Mouse (Mus musculus) macrophage (primary cell): ENCODE measurements around the gene Gpr182. TPM values are rescaled to one million over a fixed set of nuclear protein-coding genes. Genes with fewer than 3 reads are reported as not detected.

Source experiments
- H3K27ac ChIP-seq: fragments of 350-480 bp; formaldehyde crosslinking; 2 replicates; pipeline ENCODE4 v1.9.0; 2021
- H3K36me3 ChIP-seq: fragments of 350-480 bp; formaldehyde crosslinking; 2 replicates; pipeline ENCODE4 v1.9.0; 2021; ENCODE audit errors: inconsistent target
- H3K4me3 ChIP-seq: fragments of 350-480 bp; formaldehyde crosslinking; 2 replicates; pipeline ENCODE4 v1.9.0; 2021; ENCODE audit errors: inconsistent target
- H3K79me2 ChIP-seq: fragments of 350-480 bp; formaldehyde crosslinking; 2 replicates; pipeline ENCODE4 v1.9.0; 2021; ENCODE audit errors: inconsistent target
- WGBS: methylation state at CpG from one replicate; pipeline ENCODE4 v1.1.7; 2026; ENCODE audit warnings: inconsistent platforms; ENCODE audit not compliant: missing documents; 5-methylcytosine and 5-hydroxymethylcytosine counted together
- polyA plus RNA-seq: library from polyadenylated mRNA; stranded (reverse); fragments of 250-400 nt; gene quantifications from 3 replicates; pipeline ENCODE4 v1.2.4, GENCODE M21; 2018; ENCODE audit warnings: inconsistent platforms

The Gpr182 gene
- polyA plus RNA-seq, 1 experiment from 2014 or later, result 0.03 TPM

GRCm38 (mm10) chr10:127730285-127730932 lies 21.1 kb downstream of the Gpr182 start:
- Histone ChIP-seq H3K4me3 (no peak overlapping the region), H3K36me3 (no peaks in the 10 kb centered on the region), H3K27ac (no peak overlapping the region), H3K79me2 (no peaks in the 10 kb centered on the region)
- 85% methylated on average over 11 of the region's 11 CpGs for WGBS

- Histone ChIP-seq H3K79me2 (no peaks in the 10 kb centered on the region), H3K27ac (no peak overlapping the region), H3K4me3 (no peak overlapping the region), H3K36me3 (no peaks in the 10 kb centered on the region)
- 68% methylated on average over 8 of the region's 8 CpGs for WGBS
Observed at GRCm38 (mm10) chr10:127728437-127728836, 23.1 kb downstream of the Gpr182 start.

- Histone ChIP-seq H3K4me3 (no peak overlapping the region), H3K36me3 (no peaks in the 10 kb centered on the region), H3K27ac (no peak overlapping the region), H3K79me2 (no peaks in the 10 kb centered on the region)
- WGBS, result 87% methylated on average over 4 of the region's 4 CpGs
Observed at GRCm38 (mm10) chr10:127725136-127725535, 26.4 kb downstream of the Gpr182 start.

- no peaks in the 10 kb centered on the region for H3K79me2 ChIP-seq
- no peaks in the 10 kb centered on the region for H3K36me3 ChIP-seq
- H3K27ac ChIP-seq, result no peak within 1 kb of the TSS
- H3K4me3 ChIP-seq, result no peak within 1 kb of the TSS
- 91% methylated on average over 3 of the region's 3 CpGs for whole genome bisulfite sequencing
Observed at GRCm38 (mm10) chr10:127724178-127724577, 27.4 kb downstream of the Gpr182 start, which contains the start of gene Tac2. Gene Tac2, plus strand, starts transcription at chr10:127724478.

GRCm38 (mm10) chr10:127721671-127722418 lies 29.7 kb downstream of the Gpr182 start:
- H3K36me3 ChIP-seq, result no peaks in the 10 kb centered on the region
- no peak overlapping the region for H3K4me3 ChIP-seq
- no peaks in the 10 kb centered on the region for H3K79me2 ChIP-seq
- WGBS, result 69% methylated on average over 18 of the region's 20 CpGs
- H3K27ac ChIP-seq, result no peak overlapping the region

- Histone ChIP-seq H3K36me3 (no peaks in the 10 kb centered on the region), H3K79me2 (no peaks in the 10 kb centered on the region), H3K4me3 (no peak overlapping the region), H3K27ac (no peak overlapping the region)
- 88% methylated on average over 5 of the region's 6 CpGs for WGBS
Observed at GRCm38 (mm10) chr10:127712736-127713135, 38.8 kb downstream of the Gpr182 start.

GRCm38 (mm10) chr10:127710331-127710730 lies 41.2 kb downstream of the Gpr182 start:
- no peak overlapping the region for H3K27ac ChIP-seq
- 88% methylated on average over 13 of the region's 13 CpGs for WGBS
- no peaks in the 10 kb centered on the region for H3K36me3 ChIP-seq
- no peak overlapping the region for H3K4me3 ChIP-seq
- no peaks in the 10 kb centered on the region for H3K79me2 ChIP-seq

- WGBS, result 94% methylated on average over 3 of the region's 3 CpGs
- no peak overlapping the region for H3K27ac ChIP-seq
- no peaks in the 10 kb centered on the region for H3K79me2 ChIP-seq
- H3K36me3 ChIP-seq, result no peaks in the 10 kb centered on the region
- no peak overlapping the region for H3K4me3 ChIP-seq
Observed at GRCm38 (mm10) chr10:127708850-127709370, 42.6 kb downstream of the Gpr182 start.

GRCm38 (mm10) chr10:127707721-127708120 lies 43.8 kb downstream of the Gpr182 start:
- Histone ChIP-seq H3K79me2 (no peaks in the 10 kb centered on the region), H3K36me3 (no peaks in the 10 kb centered on the region)
- 78% methylated on average over 7 of the region's 7 CpGs for WGBS

GRCm38 (mm10) chr10:127705783-127706182 lies 45.7 kb downstream of the Gpr182 start:
- H3K36me3 ChIP-seq, result no peaks in the 10 kb centered on the region
- no peak overlapping the region for H3K27ac ChIP-seq
- H3K79me2 ChIP-seq, result no peaks in the 10 kb centered on the region
- H3K4me3 ChIP-seq, result no peak overlapping the region
- WGBS, result 55% methylated on average over 4 of the region's 4 CpGs

More at GRCm38 (mm10) chr10:127707721-127708120, 43.8 kb downstream of the Gpr182 start:
- no peak overlapping the region for H3K4me3 ChIP-seq
- no peak overlapping the region for H3K27ac ChIP-seq

GRCm38 (mm10) chr10:127704766-127705220 lies 46.7 kb downstream of the Gpr182 start, which contains the start of gene Myo1a:
Gene Myo1a, plus strand, starts transcription at chr10:127705170.
- WGBS, result 67% methylated on average over 2 of the region's 2 CpGs
- Histone ChIP-seq H3K36me3 (no peaks in the 10 kb centered on the region), H3K27ac (no peak within 1 kb of the TSS), H3K4me3 (no peak within 1 kb of the TSS), H3K79me2 (no peaks in the 10 kb centered on the region)

GRCm38 (mm10) chr10:127704293-127704692 lies 47.2 kb downstream of the Gpr182 start:
- H3K27ac ChIP-seq, result no peak overlapping the region
- WGBS, result 74% methylated on average over 2 of the region's 2 CpGs
- H3K79me2 ChIP-seq, result no peaks in the 10 kb centered on the region
- H3K4me3 ChIP-seq, result no peak overlapping the region
- no peaks in the 10 kb centered on the region for H3K36me3 ChIP-seq

GRCm38 (mm10) chr10:127703299-127703698 lies 48.2 kb downstream of the Gpr182 start:
- Histone ChIP-seq H3K4me3 (no peak overlapping the region), H3K36me3 (no peaks in the 10 kb centered on the region), H3K27ac (no peak overlapping the region), H3K79me2 (no peaks in the 10 kb centered on the region)
- 53% methylated on average over 4 of the region's 4 CpGs for WGBS

- 92% methylated on average over 7 of the region's 7 CpGs for WGBS
- Histone ChIP-seq H3K36me3 (no peaks in the 10 kb centered on the region; the same call in 1 of the 2 replicates), H3K27ac (no peak overlapping the region), H3K4me3 (no peak overlapping the region), H3K79me2 (no peaks in the 10 kb centered on the region)
Observed at GRCm38 (mm10) chr10:127698966-127699365, 52.6 kb downstream of the Gpr182 start.
